Mouse (Mus musculus) brain, embryonic 14.5 days (tissue): ENCODE measurements around the gene Exoc1.

ENCODE experiments used
- CTCF ChIP-seq: fragments of 200-500 bp; IDR thresholded peaks from 2 replicates; pipeline ENCODE4 v1.5.1; 2012; ENCODE audit warnings: inconsistent platforms, mild to moderate bottlenecking, moderate library complexity, borderline replicate concordance; ENCODE audit not compliant: insufficient read depth, insufficient read length; ENCODE audit errors: extremely low read depth
- POLR2A ChIP-seq: fragments of 200-500 bp; IDR thresholded peaks from 2 replicates; pipeline ENCODE4 v1.6.1; 2012; ENCODE audit warnings: mild to moderate bottlenecking, inconsistent platforms, borderline replicate concordance; ENCODE audit not compliant: poor library complexity, insufficient read depth, insufficient read length, severe bottlenecking; ENCODE audit errors: extremely low read depth

- no peak for TF ChIP-seq CTCF
- no peak for TF ChIP-seq POLR2A
These were observed 47.9 kb downstream of the Exoc1 start for GRCm38 (mm10) chr5:76577026-76577425.
